Mouse (Mus musculus) lung, postnatal 0 days (tissue): ENCODE results near the gene Acap1. TPM values are rescaled to one million over a fixed set of nuclear protein-coding genes. Genes with fewer than 3 reads are reported as not detected.

Experiments
- ATAC-seq: fragments of 200-750 bp; cut with Nextera tagmentation; 2 replicates; pipeline ENCODE4 v1.8.0; 2017; ENCODE audit warnings: moderate library complexity
- DNase-seq: peaks from one replicate; pipeline ENCODE4 v3.0.0-alpha.2; 2016; ENCODE audit warnings: low spot score
- H3K27ac ChIP-seq: fragments of 300-500 bp; sonication (generic); 2 replicates; pipeline ENCODE4 v1.5.1; 2014; ENCODE audit warnings: antibody characterized with exemption, mild to moderate bottlenecking, low read length, mixed read lengths
- H3K27me3 ChIP-seq: fragments of 300-500 bp; sonication (generic); replicated peaks from 2 replicates; pipeline ENCODE4 v1.6.1; 2014; ENCODE audit warnings: low read length, mixed read lengths; ENCODE audit not compliant: insufficient read depth
- H3K36me3 ChIP-seq: fragments of 300-500 bp; sonication (generic); 2 replicates; pipeline ENCODE4 v1.6.1; 2014; ENCODE audit warnings: low read length, mixed read lengths; ENCODE audit not compliant: insufficient read depth
- H3K4me1 ChIP-seq: fragments of 300-500 bp; sonication (generic); 2 replicates; pipeline ENCODE4 v1.6.1; 2014; ENCODE audit warnings: antibody characterized with exemption, low read depth, low read length, mixed read lengths; ENCODE audit not compliant: insufficient read depth
- H3K4me2 ChIP-seq: fragments of 300-500 bp; sonication (generic); replicated peaks from 2 replicates; pipeline ENCODE4 v1.6.1; 2014; ENCODE audit warnings: low read depth, mild to moderate bottlenecking, low read length, moderate library complexity, mixed read lengths
- H3K4me3 ChIP-seq: fragments of 300-500 bp; sonication (generic); 2 replicates; pipeline ENCODE4 v1.5.1; 2014; ENCODE audit warnings: low read depth, low read length
- H3K9ac ChIP-seq: fragments of 300-500 bp; sonication (generic); replicated peaks from 2 replicates; pipeline ENCODE4 v1.6.1; 2014; ENCODE audit warnings: low read depth, mild to moderate bottlenecking
- H3K9me3 ChIP-seq: fragments of 300-500 bp; sonication (generic); 2 replicates; pipeline ENCODE4 v1.6.1; 2016; ENCODE audit warnings: low read length, mixed read lengths
- CTCF ChIP-seq: IDR thresholded peaks from 2 replicates; pipeline ENCODE4 v1.5.1; 2016; ENCODE audit warnings: antibody characterized with exemption, mild to moderate bottlenecking
- EP300 ChIP-seq: IDR thresholded peaks from 2 replicates; pipeline ENCODE4 v1.6.1; 2016; ENCODE audit warnings: antibody characterized with exemption, mild to moderate bottlenecking, control low read depth
- WGBS: fragments of 180-500 bp; shearing (Covaris S2); extraction: QIAGEN DNeasy Blood & Tissue Kit; methylation state at CpG from one replicate; pipeline ENCODE4 v1.1.7; 2014; 5-methylcytosine and 5-hydroxymethylcytosine counted together
- polyA plus RNA-seq: library from polyadenylated mRNA; unstranded; fragments of >200 nt; fragmentation: Nextera tagmentation; extraction: Ambion mirVana; gene quantifications from 2 replicates; pipeline ENCODE4 v1.2.1, GENCODE M21; 2015

Gene Acap1
- polyA plus RNA-seq, 1 experiment from 2014 or later = 1.7 TPM

DNA sequence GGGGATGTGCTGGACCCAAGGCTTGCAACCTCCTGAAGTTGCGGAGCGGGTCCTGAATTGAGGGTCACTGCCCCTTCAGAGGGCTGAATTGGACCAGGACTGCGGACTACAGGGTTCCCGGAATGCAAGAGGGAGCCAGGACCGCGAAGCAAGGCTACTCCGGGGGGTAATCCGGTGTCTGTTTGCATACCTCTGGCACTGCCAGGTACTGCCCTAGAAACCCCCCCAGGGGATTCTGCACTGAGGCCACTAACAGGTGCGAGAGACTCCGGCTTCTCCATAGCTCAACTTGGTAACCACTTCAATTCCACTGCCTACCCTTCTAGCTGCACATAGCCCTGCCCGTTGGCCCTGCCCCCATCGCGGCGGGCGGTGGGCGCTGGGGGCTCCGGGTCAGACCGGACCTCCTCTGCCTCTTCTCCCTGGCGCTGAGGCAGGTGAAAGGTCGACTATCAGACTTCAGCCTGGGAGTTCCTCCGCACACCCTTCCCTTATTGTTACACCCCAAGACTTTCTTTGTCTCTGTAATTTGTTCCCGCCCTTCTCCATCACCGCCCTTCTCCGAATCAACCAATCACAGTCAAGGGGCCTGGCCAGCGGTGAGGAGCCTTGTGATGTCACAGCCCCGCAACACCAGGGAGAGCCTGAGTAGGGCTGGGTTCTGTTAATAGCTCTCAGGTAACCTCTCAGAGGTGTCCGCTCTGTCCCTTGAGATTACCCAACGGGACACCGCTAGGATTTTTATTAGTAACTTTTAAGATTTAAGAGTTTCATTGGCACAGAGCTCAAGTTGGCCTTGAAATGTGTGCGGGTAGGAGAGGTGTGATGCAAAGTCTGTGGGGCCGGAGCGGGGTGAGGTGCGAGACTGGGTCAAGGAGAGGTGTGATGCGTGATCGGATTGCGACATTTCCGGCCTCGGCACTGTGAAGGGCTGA, 5.4 kb upstream of the Acap1 start, which contains the start of the genes 2810408A11Rik and Neurl4:
TSS of gene 2810408A11Rik (minus strand) at position 517 of the 935 bp plus-strand sequence.
TSS of gene Neurl4 (plus strand) at position 602 of the 935 bp plus-strand sequence.
- peak; percentile 99 for DNase-seq
- H3K4me2 ChIP-seq = peak within 1 kb of the TSS; percentile 73
- H3K27ac ChIP-seq = peak within 1 kb of the TSS; percentile 93
- peak; percentile 93 for ATAC-seq
- under 1% methylated on average over 37 of the region's 38 CpGs for WGBS
- H3K9me3 ChIP-seq = no peaks in the 10 kb centered on the region
- no peaks in the 10 kb centered on the region for H3K27me3 ChIP-seq
- TF ChIP-seq EP300 = peak; percentile 42; the same call in 1 of the 2 replicates
- no peak for TF ChIP-seq CTCF
- H3K36me3 ChIP-seq = peaks cover 8% of the 10 kb centered on the region; the same call in 1 of the 2 replicates
- peak within 1 kb of the TSS; percentile 65 for H3K9ac ChIP-seq
- H3K4me1 ChIP-seq = no peaks in the 10 kb centered on the region
- H3K4me3 ChIP-seq = peak within 1 kb of the TSS; percentile 82

DNA sequence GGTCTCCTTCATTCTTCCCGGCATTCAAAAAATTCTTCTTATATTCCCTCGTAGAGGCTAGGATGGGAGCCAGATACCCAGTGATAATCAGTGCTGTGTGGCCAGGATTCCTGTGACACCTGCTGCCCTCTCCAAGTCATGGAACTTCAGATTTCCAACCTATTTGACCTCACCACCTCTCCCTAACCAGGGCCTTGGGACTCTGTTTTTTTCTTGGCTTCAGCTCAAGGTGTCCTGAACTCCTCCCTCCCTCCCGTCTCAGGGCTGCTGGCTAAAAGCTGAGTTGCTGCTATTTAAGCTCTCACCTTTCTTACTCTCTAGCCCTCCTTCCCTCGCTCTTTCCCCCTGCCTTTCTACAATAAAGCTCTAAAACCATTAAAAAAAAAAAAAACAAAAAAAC, 4.5 kb upstream of the Acap1 start:
- DNase-seq = peak; percentile 54
- H3K4me3 ChIP-seq = peak overlapping the region; percentile 82; the same call in 1 of the 2 replicates
- 28% methylated on average over 4 of the region's 4 CpGs for WGBS
- no peaks in the 10 kb centered on the region for H3K27me3 ChIP-seq
- no peaks in the 10 kb centered on the region for H3K4me1 ChIP-seq
- H3K36me3 ChIP-seq = peaks cover 3% of the 10 kb centered on the region; the same call in 1 of the 2 replicates
- ATAC-seq = no peak
- TF ChIP-seq EP300 (no peak), CTCF (no peak)
- no peak overlapping the region for H3K9ac ChIP-seq
- no peaks in the 10 kb centered on the region for H3K9me3 ChIP-seq
- peak overlapping the region; percentile 73; the same call in 1 of the 2 replicates for H3K4me2 ChIP-seq
- no peak overlapping the region for H3K27ac ChIP-seq

DNA sequence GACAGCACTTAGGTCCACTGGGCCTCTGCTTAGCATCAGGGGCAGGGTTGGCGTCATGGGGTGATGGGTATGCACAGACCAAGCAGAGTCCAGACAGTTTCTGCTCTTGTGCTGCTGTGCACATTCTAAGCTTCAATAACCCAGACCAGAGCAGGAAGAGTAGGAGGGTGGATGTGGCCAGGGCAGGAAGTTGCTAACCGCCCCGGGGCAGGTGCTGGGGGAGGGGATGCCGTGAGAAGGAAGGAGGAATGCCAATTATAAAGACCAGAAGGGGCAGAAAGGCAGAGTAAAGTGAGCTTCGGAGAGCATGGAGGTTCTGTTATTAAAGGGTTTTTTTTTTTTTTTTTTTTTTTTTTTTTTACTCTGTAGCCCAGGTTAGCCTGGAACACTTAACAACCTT, 668 bp downstream of the Acap1 start:
- Histone ChIP-seq H3K4me3 (no peak overlapping the region), H3K27ac (no peak overlapping the region), H3K4me1 (peaks cover 9% of the 10 kb centered on the region; the same call in 1 of the 2 replicates), H3K36me3 (no peaks in the 10 kb centered on the region), H3K27me3 (no peaks in the 10 kb centered on the region), H3K4me2 (no peak overlapping the region), H3K9ac (no peak overlapping the region), H3K9me3 (no peaks in the 10 kb centered on the region)
- WGBS = 69% methylated on average over 5 of the region's 5 CpGs
- DNase-seq = peak; percentile 23
- no peak for ATAC-seq
- TF ChIP-seq EP300 (no peak), CTCF (no peak)

GRCm38 (mm10) chr11:69891482-69891881, 3.9 kb downstream of the Acap1 start:
- Histone ChIP-seq H3K9ac (no peak overlapping the region), H3K4me1 (peaks cover 9% of the 10 kb centered on the region; the same call in 1 of the 2 replicates), H3K27ac (no peak overlapping the region), H3K9me3 (no peaks in the 10 kb centered on the region), H3K36me3 (no peaks in the 10 kb centered on the region), H3K27me3 (no peaks in the 10 kb centered on the region), H3K4me3 (no peak overlapping the region), H3K4me2 (no peak overlapping the region)
- ATAC-seq (peak; percentile 71), DNase-seq (peak; percentile 65)
- WGBS = 25% methylated on average over 4 of the region's 4 CpGs
- TF ChIP-seq CTCF (no peak), EP300 (no peak)

- no peaks in the 10 kb centered on the region for H3K9me3 ChIP-seq
- ATAC-seq (peak; percentile 70), DNase-seq (peak; percentile 71)
- no peaks in the 10 kb centered on the region for H3K36me3 ChIP-seq
- H3K4me2 ChIP-seq = no peak overlapping the region
- H3K27me3 ChIP-seq = no peaks in the 10 kb centered on the region
- no peak overlapping the region for H3K4me3 ChIP-seq
- peaks cover 14% of the 10 kb centered on the region; the same call in 1 of the 2 replicates for H3K4me1 ChIP-seq
- TF ChIP-seq EP300 (no peak), CTCF (peak; percentile 76)
- WGBS = 59% methylated on average over 8 of the region's 8 CpGs
- H3K9ac ChIP-seq = no peak overlapping the region
- H3K27ac ChIP-seq = peak overlapping the region; percentile 32; the same call in 1 of the 2 replicates
Measured at GRCm38 (mm10) chr11:69886907-69887635, 8.3 kb downstream of the Acap1 start.

GRCm38 (mm10) chr11:69884663-69885062, 10.7 kb downstream of the Acap1 start:
- Histone ChIP-seq H3K4me3 (no peak overlapping the region), H3K4me1 (peaks cover 11% of the 10 kb centered on the region), H3K4me2 (peak overlapping the region; percentile 17; the same call in 1 of the 2 replicates), H3K36me3 (no peaks in the 10 kb centered on the region), H3K9me3 (no peaks in the 10 kb centered on the region), H3K9ac (0 out of 2 replicates have a peak overlapping the region, but pooled peaks have one; percentile 12), H3K27ac (peak overlapping the region; percentile 62), H3K27me3 (no peaks in the 10 kb centered on the region)
- DNase-seq (no peak), ATAC-seq (no peak)
- 67% methylated on average over 8 of the region's 8 CpGs for WGBS
- TF ChIP-seq CTCF (no peak), EP300 (no peak)
